In genomic region chr1:88877441-88877840, GRCm38 (mm10) we compare ENCODE assay signal across 26 mouse cellular contexts.
"Had no signal": no experiment of that assay in that cellular context is flagged by ENCODE, and none has a peak within 500 bp of the region (broad histone marks: within the 10 kb centered on the region; RNA-seq: fewer than 3 reads in every experiment).

No protein-coding gene starts in this region.

- H3K27ac ChIP-seq: forebrain, embryonic 15.5 days; heart, adult 2 months; heart, embryonic 13.5 days; heart, embryonic 15.5 days; hindbrain, embryonic 12.5 days; hindbrain, embryonic 14.5 days; intestine, embryonic 15.5 days; layer of hippocampus, adult 2 months; left cerebral cortex, adult 2 months; limb, embryonic 10.5 days; limb, embryonic 12.5 days had no signal

- H3K4me2 ChIP-seq: forebrain, embryonic 15.5 days; heart, embryonic 11.5 days; heart, embryonic 13.5 days; heart, embryonic 15.5 days; hindbrain, embryonic 12.5 days; hindbrain, embryonic 14.5 days; intestine, embryonic 15.5 days; limb, embryonic 12.5 days had no signal

- H3K9me3 ChIP-seq: forebrain, embryonic 15.5 days; heart, embryonic 13.5 days; heart, embryonic 15.5 days; hindbrain, embryonic 12.5 days; intestine, embryonic 15.5 days; limb, embryonic 10.5 days had no signal

- H3K9ac ChIP-seq: forebrain, embryonic 15.5 days; forebrain, postnatal 0 days; heart, embryonic 13.5 days; heart, embryonic 15.5 days; hindbrain, embryonic 12.5 days; hindbrain, embryonic 14.5 days; intestine, embryonic 15.5 days; limb, embryonic 12.5 days had no signal

- H3K4me1 ChIP-seq: forebrain, embryonic 15.5 days; heart, embryonic 15.5 days; hindbrain, embryonic 12.5 days; intestine, embryonic 15.5 days; limb, embryonic 10.5 days; limb, embryonic 12.5 days had no signal

- H3K36me3 ChIP-seq: forebrain, embryonic 15.5 days; heart, embryonic 13.5 days; heart, embryonic 15.5 days; hindbrain, embryonic 12.5 days; intestine, embryonic 15.5 days; limb, embryonic 10.5 days; limb, embryonic 12.5 days had no signal

- ATAC-seq: forebrain, embryonic 15.5 days; forebrain, postnatal 0 days; hindbrain, embryonic 16.5 days; inflammation-experienced regulatory T-cells, adult 6 months; intestine, embryonic 15.5 days; intestine, postnatal 0 days had no signal

- H3K4me3 ChIP-seq: forebrain, embryonic 15.5 days; heart, adult 2 months; heart, embryonic 13.5 days; heart, embryonic 15.5 days; hindbrain, embryonic 12.5 days; intestine, embryonic 15.5 days; layer of hippocampus, adult 2 months; left cerebral cortex, adult 2 months; limb, embryonic 10.5 days; limb, embryonic 12.5 days had no signal

- DNase-seq: forebrain, postnatal 0 days; gastrocnemius, postnatal 14 days; gastrocnemius, postnatal 36 days; heart, adult 11 months; heart, adult 2 months; heart, postnatal 14 days; heart, postnatal 36 days; kidney, adult 18-20 months; kidney, adult 8-10 months; kidney, postnatal 10 days; kidney, postnatal 25 days; kidney, postnatal 4 days had no signal

- H3K27me3 ChIP-seq: forebrain, embryonic 15.5 days; heart, embryonic 13.5 days; heart, embryonic 15.5 days; hindbrain, embryonic 12.5 days; intestine, embryonic 15.5 days; limb, embryonic 12.5 days had no signal
